Mouse (Mus musculus) testis, adult 2 months (tissue): Measurements from ENCODE around the gene Eef1akmt2.

ENCODE experiments used
- CTCF ChIP-seq: fragments of 200-500 bp; IDR thresholded peaks from 2 replicates; pipeline ENCODE4 v1.5.1; 2012; ENCODE audit warnings: low read depth, mild to moderate bottlenecking, inconsistent platforms, low read length, moderate library complexity; ENCODE audit not compliant: control insufficient read depth, insufficient read depth, insufficient replicate concordance
- POLR2A ChIP-seq: fragments of 200-500 bp; IDR thresholded peaks from 2 replicates; pipeline ENCODE4 v1.6.1; 2012; ENCODE audit warnings: low read depth, mild to moderate bottlenecking, inconsistent platforms, low read length, moderate library complexity; ENCODE audit not compliant: control insufficient read depth

- no peak for TF ChIP-seq POLR2A
- TF ChIP-seq CTCF = no peak
Observed at GRCm38 (mm10) chr7:132790447-132791219, 61.8 kb downstream of the Eef1akmt2 start.
